Mouse (Mus musculus) erythroblast, embryonic 14.5 days (primary cell): ENCODE measurements around the gene Parva.

Experiments
- GATA1 ChIP-seq: IDR thresholded peaks from 2 replicates; pipeline ENCODE4 v1.6.1; 2012; ENCODE audit warnings: low read length, inconsistent platforms, mixed read lengths
- TAL1 ChIP-seq: IDR thresholded peaks from 3 replicates; pipeline ENCODE4 v1.6.1; 2012; ENCODE audit warnings: low read length, inconsistent platforms, mixed read lengths

DNA sequence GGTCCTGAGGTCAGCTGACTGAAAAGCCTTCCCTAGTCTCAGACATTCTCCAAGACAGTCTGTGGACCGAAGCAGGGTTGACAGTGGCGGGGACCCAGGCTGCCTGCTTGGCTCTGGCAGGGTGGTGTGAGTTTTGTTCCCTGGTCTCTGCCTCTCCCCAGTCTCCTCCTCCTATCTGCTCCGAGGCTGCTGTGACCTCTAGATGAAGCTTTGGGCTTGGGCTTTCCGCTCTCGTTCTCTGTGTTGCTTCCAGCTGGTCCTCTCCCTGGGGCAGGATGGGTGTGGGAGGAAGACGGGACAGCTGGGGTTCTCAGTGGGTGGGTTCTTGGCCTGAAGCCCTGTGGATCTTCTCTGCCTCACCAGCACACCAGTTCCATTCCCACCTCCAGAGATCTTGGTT lies 51.8 kb downstream of the Parva start:
- TF ChIP-seq TAL1 (no peak), GATA1 (no peak)
